Mouse (Mus musculus) brain, embryonic 14.5 days (tissue): ENCODE results near the gene Crb3.

Experiments
- CTCF ChIP-seq: fragments of 200-500 bp; IDR thresholded peaks from 2 replicates; pipeline ENCODE4 v1.5.1; 2012; ENCODE audit warnings: inconsistent platforms, mild to moderate bottlenecking, moderate library complexity, borderline replicate concordance; ENCODE audit not compliant: insufficient read depth, insufficient read length; ENCODE audit errors: extremely low read depth
- POLR2A ChIP-seq: fragments of 200-500 bp; IDR thresholded peaks from 2 replicates; pipeline ENCODE4 v1.6.1; 2012; ENCODE audit warnings: mild to moderate bottlenecking, inconsistent platforms, borderline replicate concordance; ENCODE audit not compliant: poor library complexity, insufficient read depth, insufficient read length, severe bottlenecking; ENCODE audit errors: extremely low read depth

DNA sequence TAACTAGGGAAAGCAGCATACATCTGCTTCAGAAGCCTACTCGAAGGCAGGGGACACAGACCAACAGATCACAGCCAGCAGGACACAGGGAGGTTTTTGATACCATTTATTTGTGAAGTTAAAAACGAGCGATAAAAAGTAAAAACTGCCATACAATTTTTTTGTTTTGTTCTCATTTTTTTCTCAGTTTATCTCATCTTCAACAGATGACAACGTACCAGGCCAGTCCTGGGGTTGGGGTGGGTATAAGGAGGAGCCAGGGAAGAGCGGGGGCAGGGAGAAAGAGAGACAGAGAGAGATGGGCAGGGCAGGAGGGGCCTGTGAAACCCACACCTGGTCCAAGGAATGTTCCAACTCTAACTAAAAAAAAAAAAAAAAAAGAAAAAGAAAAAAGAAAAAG is 37.9 kb upstream of the Crb3 start:
- no peak for TF ChIP-seq CTCF
- no peak for TF ChIP-seq POLR2A
